Mouse (Mus musculus): ENCODE data around the gene Trpm6. TPM values are rescaled to one million over a fixed set of nuclear protein-coding genes. Genes with fewer than 3 reads are reported as not detected.
"Not testable (repeated sequence)": the region's sequence is repeated elsewhere in the genome, so short reads cannot be mapped to it uniquely, and the experiment has no call there.

Gene Trpm6
- total RNA-seq (2015; ENCODE audit: low replicate concordance): not detected in 2 replicates
- total RNA-seq (2017; ENCODE audit: low replicate concordance): 0.68 TPM in 1 of 2 replicates, not detected in the other

GRCm38 (mm10) chr19:18749598-18750339, at the start of gene Trpm6:
Gene Trpm6 (plus strand): TSS chr19:18749983.
- no peak for ATAC-seq (replicated peaks; ENCODE audit: low FRiP score, poor library complexity, severe bottlenecking)

DNA sequence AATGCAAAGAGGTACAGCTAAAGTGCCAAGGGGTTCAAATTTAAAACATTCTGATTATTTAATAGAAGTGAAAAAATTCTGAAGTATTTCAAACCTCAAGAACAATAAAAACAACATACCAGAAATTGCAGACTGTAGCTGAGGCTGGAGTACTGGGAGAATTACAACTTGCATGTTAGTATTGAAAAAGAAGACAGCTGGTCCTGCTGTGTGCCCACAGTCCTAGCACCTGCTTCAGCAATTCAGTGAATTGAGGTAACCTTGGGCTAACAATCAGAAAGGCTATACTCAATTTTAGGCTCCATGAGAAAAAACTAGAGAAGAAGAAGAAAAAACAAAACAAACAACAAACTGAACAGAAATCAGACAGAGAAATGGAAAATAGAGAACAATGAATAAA, 41.7 kb upstream of the Trpm6 start:
- ATAC-seq (replicated peaks; ENCODE audit: low FRiP score, poor library complexity, severe bottlenecking): no peak

DNA sequence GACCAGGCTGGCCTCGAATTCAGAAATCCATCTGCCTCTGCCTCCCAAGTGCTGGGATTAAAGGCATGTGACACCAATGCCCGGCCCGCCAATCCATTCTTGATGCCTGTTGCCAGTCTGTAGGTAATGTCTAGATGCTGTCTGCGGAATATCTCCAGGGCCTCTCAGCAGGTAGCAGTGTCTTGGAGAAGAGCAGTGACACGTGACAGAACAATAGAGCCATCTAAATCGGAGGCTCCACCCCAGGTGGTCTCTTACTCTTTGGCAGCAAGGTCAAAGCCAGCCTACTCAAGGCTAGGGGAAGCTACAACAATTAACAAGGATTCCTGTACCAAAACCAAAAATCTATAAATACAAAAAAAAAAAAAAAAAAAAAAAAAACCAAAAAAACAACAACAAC, 38.9 kb upstream of the Trpm6 start:
- no peak for ATAC-seq (replicated peaks; ENCODE audit: low FRiP score, poor library complexity, severe bottlenecking)

GRCm38 (mm10) chr19:18711589-18711988, 38.2 kb upstream of the Trpm6 start:
- ATAC-seq (replicated peaks; ENCODE audit: low FRiP score, poor library complexity, severe bottlenecking): no peak

DNA sequence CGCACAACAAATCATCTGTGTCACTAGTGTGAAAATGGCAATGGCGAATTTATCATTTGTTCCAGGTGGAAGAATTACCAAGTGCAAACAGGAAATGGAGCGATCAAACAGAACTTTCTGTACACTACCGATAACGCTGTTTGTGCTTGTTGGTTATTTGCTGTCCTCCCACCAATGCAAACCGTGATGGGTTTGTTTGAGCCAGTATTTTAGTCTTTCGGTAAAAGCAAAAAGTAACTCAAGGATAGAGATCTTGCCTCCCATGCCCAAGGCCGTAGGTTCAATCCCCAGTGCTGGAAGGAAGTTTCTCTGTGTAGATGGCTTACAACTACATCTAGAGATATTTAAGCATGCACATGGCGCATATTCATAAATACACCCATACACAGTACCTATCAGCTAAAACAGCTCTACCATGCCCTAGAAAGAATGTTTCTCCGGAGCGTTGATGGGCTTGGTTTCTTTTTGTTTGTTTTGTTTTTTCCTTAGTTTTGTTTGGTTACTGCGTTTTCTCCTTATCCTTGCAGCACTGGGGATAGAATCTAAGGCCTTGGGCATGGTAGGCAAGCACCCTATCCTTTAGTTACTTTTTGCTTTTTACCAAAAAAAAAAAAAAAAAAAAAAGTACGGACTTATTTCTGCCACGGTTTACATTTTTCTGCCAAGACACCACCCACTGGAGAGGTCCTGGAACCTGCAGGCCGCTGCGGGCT, 37.5 kb upstream of the Trpm6 start:
- ATAC-seq (replicated peaks; ENCODE audit: low FRiP score, poor library complexity, severe bottlenecking): peak; percentile 33

DNA sequence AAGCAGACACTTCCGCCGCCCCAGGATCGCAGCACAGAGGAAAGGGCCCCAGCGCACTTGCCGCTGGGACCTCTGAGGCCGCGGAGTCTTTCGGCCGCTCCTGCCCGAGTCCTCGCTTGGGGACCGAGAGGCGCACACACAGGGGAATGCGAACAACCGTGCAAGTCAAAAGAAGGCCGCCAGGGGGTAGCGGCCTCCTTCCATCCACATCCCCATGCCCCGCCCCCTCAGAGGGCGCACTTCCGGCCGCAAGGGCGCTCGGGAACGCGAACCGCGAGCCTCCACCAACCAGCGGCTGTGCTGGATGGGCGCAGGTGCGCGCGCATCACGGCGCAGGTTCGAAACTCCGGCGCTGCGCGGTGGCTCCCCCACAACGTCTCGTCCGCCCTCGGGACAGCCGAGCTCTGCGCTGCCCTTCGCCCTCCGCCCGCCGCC, 36.9 kb upstream of the Trpm6 start, which contains the start of gene D030056L22Rik:
Gene D030056L22Rik, plus strand, starts transcription at position 328 of the 435 bp plus-strand sequence.
- peak; percentile 94 for ATAC-seq (replicated peaks; ENCODE audit: low FRiP score, poor library complexity, severe bottlenecking)

DNA sequence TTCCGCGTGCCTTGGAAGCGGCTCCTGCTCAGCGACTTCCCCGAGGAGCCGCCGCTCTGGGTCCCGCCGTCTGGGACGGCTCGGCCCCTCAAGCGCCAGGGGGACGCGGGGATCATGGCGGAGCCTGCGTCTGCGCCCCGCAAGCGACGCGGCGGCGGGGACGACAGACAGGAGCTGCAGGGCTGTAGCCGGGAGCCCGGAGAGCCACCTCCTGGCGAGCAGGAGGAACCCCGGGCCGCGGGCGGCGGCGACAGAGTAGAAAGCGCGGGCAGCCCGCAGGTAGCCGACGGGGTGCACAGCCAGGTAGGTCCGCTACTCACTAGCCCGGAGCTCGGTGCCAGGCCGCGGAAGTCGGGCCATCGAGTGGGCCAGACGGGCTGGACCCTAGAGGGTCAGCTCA, 36.4 kb upstream of the Trpm6 start:
- ATAC-seq (replicated peaks; ENCODE audit: low FRiP score, poor library complexity, severe bottlenecking): not testable (repeated sequence)

GRCm38 (mm10) chr19:18716374-18716773, 33.4 kb upstream of the Trpm6 start:
- ATAC-seq (replicated peaks; ENCODE audit: low FRiP score, poor library complexity, severe bottlenecking): 0 out of 2 replicates have a peak, but pooled peaks have one; percentile 31

DNA sequence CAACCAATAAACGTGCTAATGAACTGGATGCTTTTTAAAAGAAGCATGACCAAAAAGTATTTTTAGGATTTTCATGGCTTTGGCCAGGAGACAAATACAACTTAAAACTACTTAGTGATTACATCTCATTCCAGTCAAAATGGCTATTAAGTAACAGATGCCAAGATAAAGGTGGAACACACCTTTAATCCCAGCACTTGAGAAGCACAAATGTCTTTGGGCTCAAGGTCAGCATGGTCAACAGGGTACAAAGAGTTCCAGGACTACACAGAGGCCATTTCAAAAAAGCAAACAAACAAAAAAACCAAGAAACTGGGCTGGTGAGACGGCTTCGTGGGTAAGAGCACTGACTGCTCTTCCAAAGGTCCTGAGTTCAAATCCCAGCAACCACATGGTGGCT, 29.4 kb upstream of the Trpm6 start:
- no peak for ATAC-seq (replicated peaks; ENCODE audit: low FRiP score, poor library complexity, severe bottlenecking)

DNA sequence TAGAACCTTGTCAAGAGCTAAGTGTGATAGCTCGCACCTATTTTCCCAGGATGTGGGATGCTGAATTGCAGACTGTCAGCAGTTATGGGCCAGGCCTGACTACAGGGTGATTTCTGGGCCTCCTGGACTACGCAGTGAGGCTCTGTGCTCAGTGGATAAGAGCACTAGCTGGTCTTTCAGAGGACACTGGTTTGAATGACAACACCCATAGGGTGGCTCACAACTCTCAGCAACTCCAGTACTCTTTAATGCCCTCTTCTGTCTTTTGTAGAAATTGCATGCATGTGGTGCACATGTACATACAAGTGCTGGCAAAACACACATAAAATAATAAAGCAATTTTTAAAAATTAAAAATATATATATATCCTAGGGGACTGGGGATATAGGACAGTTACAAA, 24.6 kb upstream of the Trpm6 start:
- no peak for ATAC-seq (replicated peaks; ENCODE audit: low FRiP score, poor library complexity, severe bottlenecking)

DNA sequence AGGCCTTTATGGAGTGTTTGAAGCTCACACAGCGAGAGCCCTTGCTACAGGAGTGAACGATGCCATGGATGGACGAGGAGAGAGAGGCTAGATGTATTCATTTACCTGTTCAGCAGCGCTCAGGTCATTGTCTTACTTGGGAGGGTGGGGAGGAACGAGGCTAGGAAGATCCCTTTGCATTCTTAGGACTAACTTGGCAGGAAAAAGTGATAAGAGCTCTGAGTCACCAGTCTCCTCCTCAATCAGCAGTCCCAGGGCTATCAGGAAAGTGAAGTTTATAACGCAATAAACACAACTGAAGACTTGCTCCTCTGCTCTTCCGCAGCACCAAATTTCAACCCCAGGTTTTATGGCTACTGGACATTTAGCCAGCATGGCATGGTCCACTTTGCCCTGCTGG, 19.5 kb upstream of the Trpm6 start:
- no peak for ATAC-seq (replicated peaks; ENCODE audit: low FRiP score, poor library complexity, severe bottlenecking)

- ATAC-seq (replicated peaks; ENCODE audit: low FRiP score, poor library complexity, severe bottlenecking): no peak
Observed at GRCm38 (mm10) chr19:18731077-18731476, 18.7 kb upstream of the Trpm6 start.

DNA sequence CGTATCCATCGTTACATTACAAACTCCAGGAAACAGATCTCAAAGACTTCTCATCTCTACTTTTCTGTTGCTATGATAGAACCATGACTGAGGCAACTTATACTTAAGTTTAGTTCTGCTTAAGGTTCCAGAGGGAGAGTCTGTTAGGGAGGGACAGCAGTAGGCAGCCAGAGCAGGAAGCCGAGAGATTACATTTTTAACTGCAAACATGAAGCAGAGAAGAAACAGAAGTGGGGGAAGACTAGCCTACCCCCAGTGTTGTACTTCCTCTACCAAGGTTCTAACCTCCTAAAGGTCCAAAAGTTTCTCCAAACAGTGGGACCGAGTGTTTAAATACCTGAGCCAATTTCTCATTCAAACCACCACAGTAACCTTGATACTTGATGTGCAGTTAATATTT, 13.9 kb upstream of the Trpm6 start:
- no peak for ATAC-seq (replicated peaks; ENCODE audit: low FRiP score, poor library complexity, severe bottlenecking)

- ATAC-seq (replicated peaks; ENCODE audit: low FRiP score, poor library complexity, severe bottlenecking): no peak
Observed at GRCm38 (mm10) chr19:18739146-18739545, 10.6 kb upstream of the Trpm6 start.

DNA sequence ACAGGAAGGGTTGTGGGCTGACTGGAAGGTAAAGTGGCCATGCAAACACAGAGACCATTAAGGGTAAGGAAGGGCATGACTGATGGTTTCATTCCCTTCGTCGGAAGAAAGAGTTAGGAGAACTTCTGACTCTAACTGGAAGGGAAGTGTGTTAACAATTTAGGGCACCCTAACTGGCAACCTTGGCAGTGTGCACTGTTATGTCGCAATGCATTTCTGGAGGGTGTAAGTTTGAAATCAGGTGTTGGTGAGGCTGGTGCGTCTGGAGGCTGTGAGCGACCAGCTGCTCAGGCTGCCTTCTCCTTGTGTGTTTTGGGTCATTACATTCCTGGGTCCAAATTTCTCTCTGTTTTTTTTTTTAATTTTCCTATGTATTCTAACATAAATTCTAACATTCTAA, 5.8 kb upstream of the Trpm6 start:
- no peak for ATAC-seq (replicated peaks; ENCODE audit: low FRiP score, poor library complexity, severe bottlenecking)

DNA sequence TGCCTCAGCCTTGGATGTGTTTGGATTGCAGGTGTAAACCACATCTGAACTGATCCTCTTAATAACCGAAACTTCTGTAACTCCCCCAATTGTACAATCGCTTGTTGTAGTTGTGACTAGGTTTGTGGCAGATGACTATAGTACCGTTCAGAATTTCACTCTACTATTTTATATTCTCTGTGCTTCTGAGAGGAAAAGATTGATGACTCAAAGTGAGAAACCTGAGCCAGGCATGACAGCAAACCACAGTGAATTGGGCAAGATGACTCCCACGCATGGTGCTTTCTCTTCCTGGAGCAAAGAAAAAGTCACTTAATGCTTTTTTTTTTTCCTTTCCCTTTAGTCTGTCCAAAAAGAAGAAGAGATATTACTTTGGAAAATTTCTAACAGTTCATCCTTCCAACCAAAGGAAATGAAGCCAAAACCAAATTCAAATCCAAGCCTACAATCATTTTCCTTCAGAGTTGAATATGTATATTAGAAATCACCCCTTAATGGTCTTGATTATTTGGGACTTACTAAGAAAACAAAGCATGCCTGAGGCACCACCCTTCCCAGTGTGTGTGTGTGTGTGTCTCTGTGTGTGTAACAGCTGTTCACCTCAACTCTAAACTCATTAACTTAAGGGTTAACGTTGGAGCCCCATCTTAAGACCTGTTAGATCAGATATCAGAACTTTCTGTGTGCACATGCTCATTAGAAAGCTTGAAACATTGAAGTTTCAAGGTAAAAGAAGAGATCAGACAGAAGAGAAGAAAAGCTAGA, 3.0 kb upstream of the Trpm6 start:
- ATAC-seq (replicated peaks; ENCODE audit: low FRiP score, poor library complexity, severe bottlenecking): no peak

DNA sequence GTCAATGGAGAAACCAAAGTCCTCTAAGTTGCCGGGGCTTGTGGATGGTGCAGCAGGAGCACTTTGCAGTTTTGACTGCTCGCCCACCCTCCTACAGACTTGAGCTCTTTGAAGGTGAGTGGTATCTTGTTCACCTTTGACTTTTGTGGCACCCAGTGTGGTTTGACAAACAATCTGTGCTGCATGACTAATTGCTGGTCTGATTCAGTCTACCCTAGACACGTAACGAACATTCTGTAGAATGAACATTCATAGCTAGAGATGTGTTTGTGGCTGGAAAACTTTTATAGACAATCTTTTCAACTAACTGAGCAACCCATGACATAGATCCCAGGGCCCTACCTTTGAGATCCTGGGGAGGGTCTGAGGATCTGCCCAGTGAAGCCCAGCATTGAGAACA, 2.4 kb upstream of the Trpm6 start:
- ATAC-seq (replicated peaks; ENCODE audit: low FRiP score, poor library complexity, severe bottlenecking): no peak

GRCm38 (mm10) chr19:18757191-18757590, 7.4 kb downstream of the Trpm6 start:
- no peak for ATAC-seq (replicated peaks; ENCODE audit: low FRiP score, poor library complexity, severe bottlenecking)

- ATAC-seq (replicated peaks; ENCODE audit: low FRiP score, poor library complexity, severe bottlenecking): no peak
Observed at GRCm38 (mm10) chr19:18757706-18758105, 7.9 kb downstream of the Trpm6 start.

DNA sequence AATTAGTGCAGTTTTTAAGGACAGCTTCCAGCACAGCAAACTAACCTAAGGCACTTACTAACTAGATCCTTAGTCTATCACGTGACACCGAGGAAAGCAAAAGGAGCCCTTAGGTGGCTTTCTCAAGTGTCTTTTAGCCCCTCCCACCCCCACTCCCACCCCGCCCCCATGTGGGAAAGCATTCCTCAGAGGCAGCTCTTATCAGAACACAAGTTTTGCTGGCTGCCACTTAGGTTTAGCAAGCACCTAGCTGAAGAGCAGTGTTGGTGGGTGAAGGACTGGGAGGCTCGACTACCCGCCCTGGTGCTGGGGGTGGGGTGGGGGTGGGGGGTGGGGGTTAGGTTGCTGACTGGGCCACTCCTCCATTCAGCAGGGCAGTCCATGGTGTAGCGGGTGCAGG, 8.5 kb downstream of the Trpm6 start:
- ATAC-seq (replicated peaks; ENCODE audit: low FRiP score, poor library complexity, severe bottlenecking): no peak

Measured in erythroblast, adult 5-6 weeks (primary cell).